Mouse (Mus musculus) E14TG2a.4 (cell line): ENCODE measurements around the gene Tiam2.

ENCODE experiments used
- H3K27me3 ChIP-seq: 2 replicates; pipeline ENCODE4 v1.6.1; 2014; ENCODE audit warnings: low read length, control low read depth; ENCODE audit not compliant: insufficient read depth
- H3K36me3 ChIP-seq: 2 replicates; pipeline ENCODE4 v1.6.1; 2014; ENCODE audit warnings: low read length, control low read depth; ENCODE audit not compliant: insufficient read depth
- H3K4me1 ChIP-seq: replicated peaks from 2 replicates; pipeline ENCODE4 v1.6.1; 2014; ENCODE audit warnings: low read depth, low read length, control low read depth
- H3K4me3 ChIP-seq: replicated peaks from 2 replicates; pipeline ENCODE4 v1.5.1; 2014; ENCODE audit warnings: mild to moderate bottlenecking, low read length
- H3K9me3 ChIP-seq: 2 replicates; pipeline ENCODE4 v1.6.1; 2014; ENCODE audit warnings: low read length, control low read depth
- CTCF ChIP-seq: conservative IDR thresholded peaks from 2 replicates; pipeline ENCODE4 v1.5.1; 2014; ENCODE audit warnings: low read length
- NANOG ChIP-seq: IDR thresholded peaks from 2 replicates; pipeline ENCODE4 v1.6.1; 2014; ENCODE audit warnings: borderline replicate concordance, low read length, mixed read lengths
- POU5F1 ChIP-seq: IDR thresholded peaks from 2 replicates; pipeline ENCODE4 v1.6.1; 2014; ENCODE audit warnings: low read length, borderline replicate concordance

Gene Tiam2

DNA sequence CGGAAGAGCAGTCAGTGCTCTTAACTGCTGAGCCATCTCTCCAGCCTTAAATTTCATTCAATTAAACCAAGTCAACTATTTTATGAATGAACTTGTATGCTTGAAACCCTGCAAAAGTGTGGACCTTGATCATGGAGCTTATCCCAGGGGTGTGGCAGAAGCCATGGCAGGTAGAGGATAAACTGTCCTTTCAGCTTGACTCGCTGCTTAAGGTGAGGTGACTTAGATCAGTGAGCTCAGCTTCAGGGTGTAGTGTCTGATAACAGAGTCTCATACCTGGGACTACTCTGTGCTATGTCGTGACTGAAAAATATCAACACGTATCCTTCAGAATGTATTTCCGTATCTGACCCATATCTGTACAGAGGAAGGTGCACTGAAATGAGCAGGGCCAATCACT is 194.0 kb downstream of the Tiam2 start:
- H3K36me3 ChIP-seq, result peaks cover 36% of the 10 kb centered on the region
- no peak for TF ChIP-seq CTCF
- TF ChIP-seq NANOG, result no peak
- TF ChIP-seq POU5F1, result no peak
- no peak overlapping the region for H3K4me3 ChIP-seq
- H3K9me3 ChIP-seq, result no peaks in the 10 kb centered on the region
- peaks cover 15% of the 10 kb centered on the region for H3K4me1 ChIP-seq
- no peaks in the 10 kb centered on the region for H3K27me3 ChIP-seq

DNA sequence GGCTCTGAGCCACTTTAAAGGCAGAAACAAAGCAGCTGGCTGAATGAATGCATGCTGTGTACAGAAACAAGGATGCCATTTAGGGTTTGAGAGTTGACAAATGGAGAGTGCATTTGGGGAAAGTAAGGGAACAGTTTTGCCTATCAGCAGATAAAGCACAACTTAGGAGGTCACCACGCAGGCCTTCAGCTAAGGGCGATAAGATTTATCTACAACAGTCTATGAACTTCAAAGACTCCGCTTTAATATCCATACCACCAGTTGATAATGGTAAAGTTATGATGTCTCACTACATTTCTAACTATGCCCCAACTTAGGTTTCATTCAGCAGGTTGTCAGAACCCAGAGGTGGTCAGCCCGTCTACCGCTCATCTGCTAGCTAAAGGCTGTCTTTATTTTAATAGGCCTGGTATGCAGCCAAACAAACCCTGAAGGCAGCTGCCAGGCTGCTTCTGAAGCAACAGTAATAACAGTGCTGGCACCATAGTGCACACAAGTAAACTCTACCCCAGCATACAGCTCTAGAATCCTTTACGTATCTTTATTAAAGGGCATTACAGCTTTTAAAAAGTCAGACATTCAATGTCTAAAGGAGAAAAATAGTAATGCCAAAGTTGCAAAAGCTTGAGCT is 201.6 kb downstream of the Tiam2 start:
- peaks cover 42% of the 10 kb centered on the region for H3K36me3 ChIP-seq
- TF ChIP-seq CTCF (no peak), POU5F1 (no peak), NANOG (no peak)
- H3K4me3 ChIP-seq, result no peak overlapping the region
- H3K27me3 ChIP-seq, result no peaks in the 10 kb centered on the region
- no peaks in the 10 kb centered on the region for H3K9me3 ChIP-seq
- H3K4me1 ChIP-seq, result peaks cover 29% of the 10 kb centered on the region

DNA sequence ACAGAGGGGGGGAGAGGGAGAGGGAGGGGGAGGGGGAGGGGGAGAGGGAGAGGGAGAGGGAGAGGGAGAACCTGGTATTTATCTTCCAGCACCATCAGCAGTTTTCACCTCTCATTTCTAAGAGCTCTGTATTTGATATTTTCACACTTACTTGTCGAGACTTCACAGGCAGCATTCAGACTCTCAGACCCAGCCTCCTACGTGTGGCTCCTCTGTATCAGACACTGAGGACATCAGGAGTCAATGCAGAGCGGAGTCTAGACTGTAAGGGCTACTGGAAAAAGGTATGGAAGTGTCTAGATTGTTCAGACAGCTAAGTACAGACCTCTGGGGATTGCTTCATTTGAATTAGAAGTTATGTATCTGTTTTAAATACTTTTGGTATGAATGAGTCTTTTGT is 203.2 kb downstream of the Tiam2 start:
- TF ChIP-seq POU5F1, result no peak
- TF ChIP-seq CTCF, result no peak
- TF ChIP-seq NANOG, result no peak
- Histone ChIP-seq H3K4me3 (no peak overlapping the region), H3K27me3 (no peaks in the 10 kb centered on the region), H3K36me3 (peaks cover 43% of the 10 kb centered on the region), H3K9me3 (no peaks in the 10 kb centered on the region), H3K4me1 (peaks cover 29% of the 10 kb centered on the region)

DNA sequence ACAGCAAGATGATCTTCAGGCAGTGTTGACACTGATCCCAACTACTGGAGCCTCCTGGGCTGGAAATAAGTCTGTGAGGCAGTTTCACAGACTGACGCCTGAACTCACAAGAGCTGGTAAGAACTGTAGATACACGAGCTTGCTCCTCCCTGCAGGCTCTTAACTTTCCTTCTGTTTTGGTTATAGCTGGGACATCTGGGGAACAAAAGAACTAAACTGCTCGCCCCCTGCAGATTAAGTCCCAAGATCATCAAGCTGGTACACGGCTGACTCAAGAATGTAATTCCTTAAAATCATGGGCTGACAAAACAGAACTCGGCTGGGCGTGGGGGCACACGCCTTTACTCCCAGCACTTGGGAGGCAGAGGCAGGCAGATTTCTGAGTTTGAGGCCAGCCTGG is 204.2 kb downstream of the Tiam2 start:
- no peak for TF ChIP-seq CTCF
- TF ChIP-seq NANOG, result peak; percentile 91; the same call in 1 of the 2 replicates
- H3K36me3 ChIP-seq, result peaks cover 43% of the 10 kb centered on the region
- H3K9me3 ChIP-seq, result no peaks in the 10 kb centered on the region
- H3K27me3 ChIP-seq, result no peaks in the 10 kb centered on the region
- peaks cover 29% of the 10 kb centered on the region for H3K4me1 ChIP-seq
- no peak overlapping the region for H3K4me3 ChIP-seq

DNA sequence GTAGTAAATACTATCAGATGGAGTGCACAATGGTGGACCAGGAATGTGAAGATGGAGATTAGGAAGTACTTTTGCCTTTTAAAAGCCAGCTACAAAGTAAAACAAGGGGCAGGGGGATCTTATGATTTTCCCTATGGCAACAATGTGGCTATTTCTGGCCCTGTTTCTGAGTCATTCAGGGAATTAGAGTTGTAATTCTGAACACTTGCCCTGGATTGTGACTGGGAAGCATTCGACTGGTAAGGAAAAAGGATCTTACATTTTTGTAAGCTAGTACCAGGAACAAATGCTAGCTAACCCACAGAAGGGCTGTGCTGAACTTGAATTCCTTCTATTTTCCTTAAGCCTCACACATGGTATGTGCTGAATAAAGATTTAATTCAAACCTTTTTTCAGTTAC is 205.3 kb downstream of the Tiam2 start:
- H3K36me3 ChIP-seq, result peaks cover 41% of the 10 kb centered on the region
- H3K27me3 ChIP-seq, result no peaks in the 10 kb centered on the region
- no peak for TF ChIP-seq POU5F1
- no peak for TF ChIP-seq NANOG
- no peak for TF ChIP-seq CTCF
- no peaks in the 10 kb centered on the region for H3K9me3 ChIP-seq
- peaks cover 29% of the 10 kb centered on the region for H3K4me1 ChIP-seq
- H3K4me3 ChIP-seq, result no peak overlapping the region

DNA sequence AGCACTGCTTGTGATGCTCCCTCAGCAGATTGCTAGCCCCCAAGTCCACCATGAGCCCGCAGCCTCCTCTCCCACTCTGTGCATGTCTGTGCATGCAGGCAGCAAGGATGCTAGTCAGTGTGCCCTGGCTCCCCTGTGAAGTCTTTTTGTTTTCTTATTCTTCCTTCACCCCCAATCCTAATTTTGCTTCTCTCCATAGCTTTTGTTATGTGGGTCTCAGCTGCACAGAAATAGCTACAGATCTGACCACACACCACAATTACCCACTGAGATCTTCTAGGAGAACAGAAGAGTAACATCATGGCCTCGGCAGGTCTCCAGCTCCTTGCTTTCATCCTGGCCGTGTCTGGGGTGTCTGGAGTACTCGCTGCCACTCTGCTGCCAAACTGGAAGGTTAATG is 205.9 kb downstream of the Tiam2 start, which contains the start of gene Cldn20:
Gene Cldn20, plus strand, starts transcription at position 301 of the 400 bp plus-strand sequence.
- TF ChIP-seq CTCF (no peak), POU5F1 (no peak), NANOG (no peak)
- Histone ChIP-seq H3K4me3 (no peak within 1 kb of the TSS), H3K4me1 (peaks cover 29% of the 10 kb centered on the region), H3K27me3 (no peaks in the 10 kb centered on the region), H3K9me3 (no peaks in the 10 kb centered on the region), H3K36me3 (peaks cover 38% of the 10 kb centered on the region)

DNA sequence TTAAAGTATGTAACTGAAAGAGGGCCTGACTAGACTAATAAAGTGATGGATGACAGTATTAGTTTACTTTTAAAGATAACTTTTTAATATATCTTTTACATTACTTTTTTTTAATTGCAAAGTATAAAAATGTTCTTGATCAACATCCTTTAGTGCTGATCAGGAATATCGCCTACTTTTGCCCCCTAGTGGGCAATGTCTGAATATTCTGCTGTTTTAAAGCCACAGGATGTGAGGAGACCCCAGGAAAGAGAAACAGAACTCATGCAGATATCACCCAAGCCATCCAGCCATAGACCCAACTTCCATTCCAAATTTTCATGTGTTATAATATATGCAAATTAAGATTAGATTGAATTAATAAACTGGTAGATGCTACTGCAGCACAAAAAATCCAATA is 207.1 kb downstream of the Tiam2 start:
- no peaks in the 10 kb centered on the region for H3K9me3 ChIP-seq
- peaks cover 29% of the 10 kb centered on the region for H3K4me1 ChIP-seq
- TF ChIP-seq POU5F1 (no peak), NANOG (no peak), CTCF (peak; percentile 66)
- no peaks in the 10 kb centered on the region for H3K27me3 ChIP-seq
- H3K4me3 ChIP-seq, result no peak overlapping the region
- peaks cover 39% of the 10 kb centered on the region for H3K36me3 ChIP-seq

DNA sequence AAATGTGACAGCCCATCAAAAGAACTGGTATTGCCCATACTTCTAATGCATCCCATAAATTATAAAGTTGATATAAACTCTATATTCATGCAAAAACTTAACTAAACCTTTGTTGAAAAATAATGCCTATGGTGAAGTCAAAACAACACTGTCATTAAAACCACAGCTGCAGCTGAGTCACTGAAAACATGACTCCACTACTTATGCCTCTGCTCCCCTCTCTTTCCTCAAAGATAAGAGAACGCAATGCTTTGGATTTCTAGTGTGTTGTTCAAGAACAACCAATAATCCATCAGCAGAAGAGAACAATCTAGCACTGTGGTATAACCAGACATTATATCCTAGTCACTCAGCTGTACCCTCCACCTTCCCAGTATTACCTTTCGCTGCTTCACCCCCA is 213.9 kb downstream of the Tiam2 start:
- H3K9me3 ChIP-seq, result no peaks in the 10 kb centered on the region
- H3K36me3 ChIP-seq, result peaks cover 55% of the 10 kb centered on the region
- H3K4me3 ChIP-seq, result no peak overlapping the region
- H3K4me1 ChIP-seq, result no peaks in the 10 kb centered on the region
- no peaks in the 10 kb centered on the region for H3K27me3 ChIP-seq
- TF ChIP-seq NANOG (no peak), POU5F1 (no peak), CTCF (no peak)

DNA sequence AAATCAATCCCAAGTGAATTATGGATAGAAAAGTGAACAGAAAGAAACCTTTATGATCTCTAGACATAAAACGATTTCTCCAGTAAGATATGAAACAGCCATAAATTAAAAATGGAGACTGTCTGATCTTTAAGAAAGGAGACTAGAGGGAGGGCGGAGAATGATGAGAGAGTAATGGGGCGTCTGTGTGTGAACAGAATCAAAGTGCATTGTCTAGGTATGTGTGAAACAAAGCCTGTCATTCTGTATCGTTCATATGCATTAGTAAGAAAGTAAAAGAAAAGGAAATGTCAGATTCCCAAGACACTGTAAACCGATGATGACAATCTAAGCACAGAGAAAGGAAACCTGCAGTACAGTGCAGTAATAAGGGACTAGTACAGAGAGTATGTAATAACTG is 214.7 kb downstream of the Tiam2 start:
- H3K36me3 ChIP-seq, result peaks cover 53% of the 10 kb centered on the region
- H3K27me3 ChIP-seq, result no peaks in the 10 kb centered on the region
- no peak for TF ChIP-seq CTCF
- TF ChIP-seq NANOG, result no peak
- TF ChIP-seq POU5F1, result no peak
- H3K4me1 ChIP-seq, result no peaks in the 10 kb centered on the region
- no peaks in the 10 kb centered on the region for H3K9me3 ChIP-seq
- no peak overlapping the region for H3K4me3 ChIP-seq
